Mouse (Mus musculus) gastrocnemius, postnatal 36 days (tissue): ENCODE data around the gene Bpifb4. TPM values are rescaled to one million over a fixed set of nuclear protein-coding genes. Genes with fewer than 3 reads are reported as not detected.

Source experiments
- DNase-seq, 2 experiments: peaks; one replicate each; pipeline ENCODE4 v3.0.0; 2022
- intact Hi-C: fragments of 180-260 bp; cut with DNase I; formaldehyde crosslinking; loops from one replicate; pipeline ENCODE4 v1.15.1; 2025
- total RNA-seq, 2 experiments: library from RNA; stranded (reverse); gene quantifications; 2 replicates each; pipeline ENCODE4 v1.2.3; 2021

Bpifb4 gene
- total RNA-seq, 2 experiments from 2014 or later: not detected

DNA sequence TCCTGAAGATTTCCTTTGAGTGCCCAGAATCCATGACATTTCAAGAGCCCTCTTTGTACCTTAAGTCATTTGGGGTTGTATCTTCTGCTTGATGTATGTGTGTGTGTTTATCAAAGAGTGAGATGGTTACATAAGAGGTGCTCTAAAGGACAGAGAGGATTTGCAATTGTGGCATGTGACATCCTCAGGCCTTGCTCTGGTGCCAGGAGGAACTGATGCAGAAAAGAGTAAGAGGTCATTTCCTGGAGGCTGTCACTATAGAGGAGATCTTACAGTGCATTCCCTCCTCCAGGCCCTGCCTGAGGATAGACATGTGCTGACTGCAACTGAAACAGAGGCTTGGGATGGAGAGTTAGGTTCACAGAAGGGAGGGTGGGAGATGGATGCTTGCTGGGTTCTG, 63.0 kb downstream of the Bpifb4 start:
- no peak for DNase-seq
- intact Hi-C loops: no loop called here

DNA sequence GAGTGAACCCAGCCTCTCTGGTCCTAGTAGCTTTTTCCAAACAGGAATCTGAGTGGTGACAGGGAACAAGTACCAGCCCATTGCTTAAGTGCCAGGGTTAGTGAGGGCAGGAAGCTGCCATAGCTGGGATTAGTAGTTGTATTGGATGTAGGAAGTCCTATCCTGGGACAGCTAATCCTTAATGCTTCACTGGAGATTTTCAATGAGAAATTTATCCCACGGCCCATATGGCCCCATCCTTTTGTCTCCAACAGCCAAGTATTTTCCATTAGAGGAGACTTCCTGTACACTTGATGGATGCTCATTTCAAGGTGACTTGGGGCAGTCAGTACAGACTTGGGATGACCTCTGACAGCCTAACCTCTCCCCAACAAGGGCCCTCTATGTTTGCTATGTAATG, 66.4 kb downstream of the Bpifb4 start:
- DNase-seq: no peak
- intact Hi-C loops: no loop called here

DNA sequence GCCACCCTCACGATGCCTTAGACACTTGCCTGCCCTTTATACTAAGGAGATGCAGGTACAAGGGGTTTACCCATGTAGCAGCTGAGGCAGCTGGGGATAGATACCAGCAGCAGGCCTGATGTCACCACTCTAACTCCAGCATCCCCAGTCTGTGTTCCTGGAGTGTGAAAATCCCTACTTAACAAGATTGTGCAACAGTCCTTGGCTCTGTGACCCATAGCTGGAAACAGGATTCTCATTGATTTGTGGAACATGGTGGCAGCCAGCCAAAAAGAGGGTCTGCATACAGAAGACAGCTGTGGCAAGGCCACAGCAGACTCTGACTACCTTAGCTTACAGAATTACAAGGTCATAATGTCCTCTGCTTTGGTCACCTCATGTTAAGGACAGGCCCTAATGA, 67.1 kb downstream of the Bpifb4 start:
- intact Hi-C loops: no loop called here
- DNase-seq: no peak

DNA sequence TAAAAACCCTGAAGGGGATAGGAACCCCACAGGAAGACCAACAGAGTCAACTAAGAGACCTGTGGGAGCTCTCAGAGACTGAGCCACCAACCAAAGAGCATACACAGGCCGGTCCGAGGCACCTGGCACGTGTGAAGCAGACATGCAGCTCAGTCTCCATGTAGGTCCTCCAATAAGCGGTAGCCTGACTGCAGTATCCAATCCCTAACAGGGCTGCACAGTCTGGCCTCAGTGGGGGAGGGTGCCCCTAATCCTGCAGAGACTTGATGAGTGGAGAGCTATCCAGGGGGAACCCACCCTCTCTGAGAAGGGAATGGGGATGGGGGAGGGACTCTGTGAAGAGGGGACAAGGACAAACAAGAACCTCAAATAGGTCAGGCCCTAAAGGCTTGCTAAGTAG, 67.7 kb downstream of the Bpifb4 start:
- no peak for DNase-seq
- intact Hi-C loops: no loop called here

GRCm38 (mm10) chr2:154006331-154006730, 68.3 kb downstream of the Bpifb4 start:
- intact Hi-C loops: no loop called here

GRCm38 (mm10) chr2:154007381-154007780, 69.4 kb downstream of the Bpifb4 start:
- intact Hi-C loops: no loop called here
- no peak for DNase-seq

More at GRCm38 (mm10) chr2:154006331-154006730, 68.3 kb downstream of the Bpifb4 start:
- DNase-seq: no peak

DNA sequence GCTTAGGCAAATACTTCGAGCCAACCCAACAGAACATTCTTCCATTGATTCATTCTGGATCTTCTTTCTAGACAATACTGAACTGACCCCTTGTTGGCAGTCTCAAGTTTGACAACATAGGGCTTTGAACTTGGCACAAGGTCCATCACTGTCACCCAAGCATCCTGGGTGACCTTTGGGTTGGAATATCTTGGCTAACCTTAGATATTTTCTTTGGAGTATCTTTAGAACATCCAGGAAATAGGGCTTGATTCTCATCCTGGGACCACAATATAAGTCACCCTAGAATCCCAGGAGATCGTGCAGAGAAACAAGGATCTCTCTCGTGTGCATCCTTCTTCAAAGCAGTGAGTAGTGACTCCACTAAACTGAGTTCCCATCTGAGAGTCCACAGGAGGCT, 70.0 kb downstream of the Bpifb4 start, which contains the start of gene Bpifa2:
Gene Bpifa2, plus strand, starts transcription at position 301 of the 400 bp plus-strand sequence.
- no peak for DNase-seq
- intact Hi-C loops: no loop called here

Other genes with a start within 250 kb of the Bpifb4 start
- not detected for gene Dnmt3c, start 241.6 kb upstream of the Bpifb4 start, total RNA-seq
- gene Mapre1, start 196.9 kb upstream of the Bpifb4 start, total RNA-seq: 10 to 100 TPM; 34.7 to 35.9 TPM
- not detected for gene Efcab8, start 158.3 kb upstream of the Bpifb4 start, total RNA-seq
- gene Sun5, start 67.1 kb upstream of the Bpifb4 start, total RNA-seq: not detected
- not detected for gene Bpifb2, start 63.2 kb upstream of the Bpifb4 start, total RNA-seq
- gene Bpifb6, start 37.8 kb upstream of the Bpifb4 start, total RNA-seq: not detected
- gene Bpifb3, start 20.0 kb upstream of the Bpifb4 start, total RNA-seq: not detected
- not detected for gene Bpifa6, start 36.7 kb downstream of the Bpifb4 start, total RNA-seq
- not detected for gene Bpifa2, start 70.1 kb downstream of the Bpifb4 start, total RNA-seq
- gene Bpifa3, start 192.1 kb downstream of the Bpifb4 start, total RNA-seq: not detected
- gene Bpifa1, start 204.7 kb downstream of the Bpifb4 start, total RNA-seq: not detected
- not detected for gene Bpifa5, start 224.4 kb downstream of the Bpifb4 start, total RNA-seq